Mouse (Mus musculus) limb, embryonic 14.5 days (tissue): ENCODE measurements around the gene Gpld1. TPM values are rescaled to one million over a fixed set of nuclear protein-coding genes. Genes with fewer than 3 reads are reported as not detected.

Source experiments
- ATAC-seq: fragments of 200-750 bp; cut with Nextera tagmentation; 2 replicates; pipeline ENCODE4 v1.8.0; 2017; ENCODE audit warnings: low read depth, moderate number of reproducible peaks, moderate TSS enrichment; ENCODE audit not compliant: low FRiP score
- DNase-seq: peaks from one replicate; pipeline ENCODE4 v3.0.0-alpha.2; 2015; ENCODE audit warnings: low spot score
- H3K27ac ChIP-seq: fragments of 300-500 bp; sonication (generic); replicated peaks from 2 replicates; pipeline ENCODE4 v1.5.1; 2014; ENCODE audit warnings: low read depth, mild to moderate bottlenecking, low read length, moderate library complexity, mixed read lengths
- H3K27me3 ChIP-seq: fragments of 300-500 bp; sonication (generic); 2 replicates; pipeline ENCODE4 v1.6.1; 2014; ENCODE audit warnings: low read length, mixed read lengths; ENCODE audit not compliant: control insufficient read depth, insufficient read depth
- H3K36me3 ChIP-seq: fragments of 300-500 bp; sonication (generic); 2 replicates; pipeline ENCODE4 v1.6.1; 2014; ENCODE audit warnings: mild to moderate bottlenecking, low read length, moderate library complexity, mixed read lengths; ENCODE audit not compliant: control insufficient read depth, insufficient read depth
- H3K4me1 ChIP-seq: fragments of 300-500 bp; sonication (generic); 2 replicates; pipeline ENCODE4 v1.6.1; 2014; ENCODE audit warnings: antibody characterized with exemption, low read length, mixed read lengths; ENCODE audit not compliant: control insufficient read depth, insufficient read depth
- H3K4me2 ChIP-seq: fragments of 300-500 bp; sonication (generic); replicated peaks from 2 replicates; pipeline ENCODE4 v1.6.1; 2014; ENCODE audit warnings: low read depth, mild to moderate bottlenecking, low read length, moderate library complexity; ENCODE audit not compliant: severe bottlenecking
- H3K4me3 ChIP-seq: fragments of 300-500 bp; sonication (generic); replicated peaks from 2 replicates; pipeline ENCODE4 v1.5.1; 2014; ENCODE audit warnings: low read length
- H3K9ac ChIP-seq: fragments of 300-500 bp; sonication (generic); 2 replicates; pipeline ENCODE4 v1.6.1; 2014; ENCODE audit warnings: mild to moderate bottlenecking, low read depth, low read length, moderate library complexity; ENCODE audit not compliant: severe bottlenecking
- H3K9me3 ChIP-seq: fragments of 300-500 bp; sonication (generic); 2 replicates; pipeline ENCODE4 v1.6.1; 2016; ENCODE audit warnings: low read length; ENCODE audit not compliant: control insufficient read depth
- POLR2A ChIP-seq: fragments of 200-500 bp; IDR thresholded peaks from 2 replicates; pipeline ENCODE4 v1.8.0; 2012; ENCODE audit warnings: inconsistent platforms, mild to moderate bottlenecking, moderate library complexity, borderline replicate concordance; ENCODE audit not compliant: insufficient read depth, insufficient read length; ENCODE audit errors: extremely low read depth
- WGBS: fragments of 180-500 bp; shearing (Covaris S2); extraction: QIAGEN DNeasy Blood & Tissue Kit; methylation state at CpG from one replicate; pipeline ENCODE4 v1.1.7; 2014; 5-methylcytosine and 5-hydroxymethylcytosine counted together
- polyA plus RNA-seq, 2 experiments: library from polyadenylated mRNA; depleted of rRNA in 1 of 2; stranded (reverse) in 1 of 2; unstranded in 1 of 2; fragments of >200 nt; fragmentation: Nextera tagmentation in 1 of 2; extraction: Ambion mirVana in 1 of 2; gene quantifications; 2 replicates each; pipeline versions ENCODE4 v1.2.1 to v1.2.3; 2012 to 2014

Gene Gpld1
- polyA plus RNA-seq, 2 experiments, result 2.4 to 3.5 TPM

GRCm38 (mm10) chr13:24976384-24976783 is 33.4 kb downstream of the Gpld1 start:
- no peak overlapping the region for H3K4me3 ChIP-seq
- WGBS, result 53% methylated on average over 4 of the region's 4 CpGs
- ATAC-seq (no peak), DNase-seq (no peak)
- H3K4me2 ChIP-seq, result no peak overlapping the region
- no peaks in the 10 kb centered on the region for H3K4me1 ChIP-seq
- H3K9ac ChIP-seq, result no peak overlapping the region
- no peak for TF ChIP-seq POLR2A
- H3K9me3 ChIP-seq, result no peaks in the 10 kb centered on the region
- H3K27ac ChIP-seq, result no peak overlapping the region
- no peaks in the 10 kb centered on the region for H3K36me3 ChIP-seq
- no peaks in the 10 kb centered on the region for H3K27me3 ChIP-seq

GRCm38 (mm10) chr13:24977820-24978342 is 34.9 kb downstream of the Gpld1 start:
- Histone ChIP-seq H3K9ac (no peak overlapping the region), H3K4me3 (no peak overlapping the region), H3K4me1 (no peaks in the 10 kb centered on the region), H3K9me3 (no peaks in the 10 kb centered on the region), H3K27ac (no peak overlapping the region), H3K4me2 (no peak overlapping the region), H3K36me3 (no peaks in the 10 kb centered on the region; the same call in 1 of the 2 replicates), H3K27me3 (no peaks in the 10 kb centered on the region)
- DNase-seq (no peak), ATAC-seq (no peak)
- TF ChIP-seq POLR2A, result no peak
- WGBS, result 87% methylated on average over 5 of the region's 5 CpGs

GRCm38 (mm10) chr13:24981031-24981430 is 38.1 kb downstream of the Gpld1 start:
- TF ChIP-seq POLR2A, result no peak
- no peaks in the 10 kb centered on the region for H3K4me1 ChIP-seq
- no peak overlapping the region for H3K27ac ChIP-seq
- no peak overlapping the region for H3K4me3 ChIP-seq
- no peaks in the 10 kb centered on the region for H3K27me3 ChIP-seq
- no peak overlapping the region for H3K4me2 ChIP-seq
- H3K36me3 ChIP-seq, result no peaks in the 10 kb centered on the region; the same call in 1 of the 2 replicates
- no peak for ATAC-seq
- H3K9me3 ChIP-seq, result no peaks in the 10 kb centered on the region
- no peak overlapping the region for H3K9ac ChIP-seq
- WGBS, result 81% methylated on average over 6 of the region's 6 CpGs
- DNase-seq, result no peak

GRCm38 (mm10) chr13:24985435-24985834 is 42.5 kb downstream of the Gpld1 start:
- Histone ChIP-seq H3K9me3 (no peaks in the 10 kb centered on the region), H3K4me3 (no peak overlapping the region), H3K4me2 (no peak overlapping the region), H3K9ac (no peak overlapping the region), H3K4me1 (no peaks in the 10 kb centered on the region), H3K27me3 (no peaks in the 10 kb centered on the region), H3K27ac (no peak overlapping the region), H3K36me3 (peaks cover 10% of the 10 kb centered on the region)
- no peak for DNase-seq
- no peak for ATAC-seq
- WGBS, result 86% methylated on average over 2 of the region's 2 CpGs
- TF ChIP-seq POLR2A, result no peak

- no peak overlapping the region for H3K4me2 ChIP-seq
- no peaks in the 10 kb centered on the region for H3K9me3 ChIP-seq
- ATAC-seq (peak; percentile 65; the same call in 1 of the 2 replicates), DNase-seq (peak; percentile 40)
- WGBS, result 40% methylated on average over 7 of the region's 7 CpGs
- H3K27me3 ChIP-seq, result no peaks in the 10 kb centered on the region
- H3K4me3 ChIP-seq, result no peak overlapping the region
- no peaks in the 10 kb centered on the region for H3K4me1 ChIP-seq
- no peak overlapping the region for H3K27ac ChIP-seq
- no peak for TF ChIP-seq POLR2A
- peaks cover 30% of the 10 kb centered on the region for H3K36me3 ChIP-seq
- no peak overlapping the region for H3K9ac ChIP-seq
These were observed 45.4 kb downstream of the Gpld1 start for GRCm38 (mm10) chr13:24988391-24988790.

GRCm38 (mm10) chr13:24989006-24989405 is 46.1 kb downstream of the Gpld1 start:
- Histone ChIP-seq H3K9ac (no peak overlapping the region), H3K27me3 (no peaks in the 10 kb centered on the region), H3K4me3 (no peak overlapping the region), H3K27ac (no peak overlapping the region), H3K4me2 (no peak overlapping the region), H3K4me1 (no peaks in the 10 kb centered on the region), H3K36me3 (peaks cover 36% of the 10 kb centered on the region), H3K9me3 (no peaks in the 10 kb centered on the region)
- DNase-seq, result no peak
- no peak for TF ChIP-seq POLR2A
- ATAC-seq, result no peak
- WGBS, result 86% methylated on average over 6 of the region's 6 CpGs
